ENCODE assay signal across 23 mouse cellular contexts in the genomic region with DNA sequence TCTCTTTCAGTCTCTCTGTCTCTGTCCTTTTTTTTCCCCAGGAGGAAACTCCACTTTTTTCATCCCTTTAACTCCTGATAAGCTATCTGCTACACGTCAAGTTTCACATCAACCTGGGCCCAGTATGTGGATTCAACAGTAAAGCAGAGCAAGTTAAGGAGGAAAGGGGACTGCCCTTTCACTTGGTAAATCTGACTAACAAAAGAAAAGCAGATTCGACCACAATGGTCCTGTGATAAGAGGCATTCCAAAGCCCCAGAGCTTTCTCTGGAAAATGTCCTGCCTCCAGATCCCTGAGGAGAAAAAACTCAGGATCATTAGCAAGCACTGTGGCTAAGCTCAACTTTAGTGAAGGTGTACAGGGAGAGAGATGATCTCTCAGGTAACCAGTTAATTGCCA. TPM values are rescaled to one million over a fixed set of nuclear protein-coding genes. Genes with fewer than 3 reads are reported as not detected.
DNase-seq lines count a peak whose midpoint lies in the region; ATAC-seq and TF ChIP-seq lines count a peak whose summit lies in the region.
"Had no signal": no experiment of that assay in that cellular context is flagged by ENCODE, and none has a peak within 500 bp of the region (broad histone marks: within the 10 kb centered on the region; RNA-seq: fewer than 3 reads in every experiment).

No protein-coding gene starts in this region.

- TF ChIP-seq CTCF in embryonic fibroblast, embryonic 13.5 days (IDR thresholded peaks at IDR 0.05; ENCODE audit: borderline replicate concordance, insufficient read depth, low read length), result no peak

- peak overlapping the region; percentile 61; the same call in 1 of the 2 replicates for H3K27ac ChIP-seq in embryonic fibroblast, embryonic 13.5 days (ENCODE audit: insufficient read depth, low read length)
- H3K27ac ChIP-seq: embryonic facial prominence, embryonic 10.5 days; embryonic facial prominence, embryonic 12.5 days; forebrain, embryonic 10.5 days; forebrain, embryonic 12.5 days had no signal

- DNase-seq in R1 (ENCODE audit: low read depth, low spot score), result peak; percentile 78
- DNase-seq in gastrocnemius, adult 18-20 months (ENCODE audit: low spot score), result no peak
- DNase-seq in kidney, postnatal 25 days, result no peak
- DNase-seq: adrenal gland, adult 8-10 months; adrenal gland, postnatal 14 days; adrenal gland, postnatal 36 days; cerebellum, adult 11-12 months; cerebellum, adult 2 months; cerebellum, adult 9-10 months; cerebellum, postnatal 10 days; cerebellum, postnatal 25 days had no signal

- no peak for ATAC-seq in monocyte, adult 5-6 weeks (replicated peaks; ENCODE audit: insufficient number of reproducible peaks, low FRiP score, low TSS enrichment, poor library complexity, severe bottlenecking)
- ATAC-seq: activated CD4-positive, CD25-positive, alpha-beta regulatory T cell, adult 4 months; forebrain, embryonic 14.5 days; forebrain, embryonic 16.5 days; Patski had no signal

- no peak overlapping the region for H3K4me3 ChIP-seq in embryonic fibroblast, embryonic 13.5 days (ENCODE audit: insufficient read depth, low read length)
- H3K4me3 ChIP-seq: embryonic facial prominence, embryonic 10.5 days; embryonic facial prominence, embryonic 12.5 days; erythroblast, embryonic 14.5 days; forebrain, embryonic 10.5 days; forebrain, embryonic 12.5 days had no signal

- TF ChIP-seq POLR2A in embryonic fibroblast, embryonic 13.5 days (IDR thresholded peaks at IDR 0.05; ENCODE audit: low read depth, low read length), result no peak

- peaks cover 4% of the 10 kb centered on the region for H3K4me1 ChIP-seq in embryonic fibroblast, embryonic 13.5 days (ENCODE audit: control insufficient read depth, insufficient read depth, low read length)
- H3K4me1 ChIP-seq: embryonic facial prominence, embryonic 12.5 days; forebrain, embryonic 12.5 days had no signal

RNA-seq across cellular contexts. Expression of gene Pcdh19, which starts 13.7 kb away (rescaled TPM):
- 83.9 and 84.5 TPM in 2 replicates for polyA plus RNA-seq in embryonic fibroblast, embryonic 13.5 days (2011; ENCODE audit: insufficient read length, low read depth, missing spikeins)
- total RNA-seq in gastrocnemius, adult 18-20 months (2021), result 1 to 10 TPM; 3.6 to 4.3 TPM
- not detected in 3 replicates for total RNA-seq in monocyte, adult 5-6 weeks (2017)
- polyA plus RNA-seq: activated CD4-positive, CD25-positive, alpha-beta regulatory T cell, adult 4 months; erythroblast, embryonic 14.5 days; G1E had no signal
